Mouse (Mus musculus) olfactory bulb, adult 2 months (tissue): Measurements from ENCODE around the gene Dusp28.

Experiments
- CTCF ChIP-seq: fragments of 200-500 bp; IDR thresholded peaks from 2 replicates; pipeline ENCODE4 v1.5.1; 2012; ENCODE audit warnings: low read depth, mild to moderate bottlenecking, low read length, moderate library complexity; ENCODE audit not compliant: insufficient read depth
- POLR2A ChIP-seq: fragments of 200-500 bp; IDR thresholded peaks from 2 replicates; pipeline ENCODE4 v1.6.1; 2012; ENCODE audit warnings: mild to moderate bottlenecking, low read depth, low read length, moderate library complexity; ENCODE audit not compliant: insufficient read depth

- TF ChIP-seq CTCF, result no peak
- no peak for TF ChIP-seq POLR2A
Measured at GRCm38 (mm10) chr1:92907632-92908360, 1.0 kb downstream of the Dusp28 start.
